Mouse (Mus musculus) A20 (cell line): ENCODE data around the gene Tle3.

Experiments used
- DNase-seq: peaks from one replicate; pipeline ENCODE4 v3.0.0-alpha.2; 2011; ENCODE audit warnings: low read depth, low spot score

Gene Tle3

GRCm38 (mm10) chr9:61358933-61359332 lies 13.2 kb upstream of the Tle3 start:
- DNase-seq = no peak

DNA sequence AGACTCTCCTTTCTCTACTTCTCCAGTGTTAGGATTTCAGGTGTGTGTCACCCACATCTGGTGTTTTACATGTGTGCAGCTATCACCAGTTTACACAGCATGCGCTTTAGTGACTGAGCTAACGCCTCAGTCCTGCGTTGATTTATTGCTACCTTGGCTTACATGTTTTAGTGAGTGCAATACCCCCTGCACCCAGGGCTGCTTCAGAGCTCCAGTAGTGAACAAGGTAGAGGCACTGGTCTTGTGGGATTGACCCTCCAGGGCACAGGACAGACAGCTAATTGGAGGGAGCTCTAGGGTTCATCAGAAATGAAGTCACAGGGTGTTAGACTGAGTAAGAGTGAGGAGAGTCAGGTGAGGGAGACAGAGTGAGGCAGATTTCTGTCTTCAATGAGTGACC lies 12.4 kb upstream of the Tle3 start:
- DNase-seq = no peak

DNA sequence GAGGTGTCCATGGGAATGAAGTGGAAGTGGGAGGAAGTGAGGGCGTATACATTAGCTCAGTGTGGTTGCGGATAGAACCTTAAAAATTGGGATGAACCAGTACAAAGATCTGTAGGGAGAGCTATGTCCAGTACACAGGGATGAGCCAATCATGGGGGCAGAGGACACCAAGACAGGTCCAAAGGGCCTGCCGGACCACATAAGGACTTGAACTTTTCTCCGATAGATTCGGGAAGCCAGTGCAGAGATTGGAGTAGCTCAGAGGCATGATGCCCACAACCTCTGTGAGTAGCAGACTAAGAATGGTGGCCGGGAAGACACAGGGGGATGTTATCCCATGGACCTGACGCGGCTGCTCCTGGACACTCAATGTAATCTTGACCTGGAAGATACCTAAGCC lies 12.0 kb upstream of the Tle3 start:
- DNase-seq = no peak

GRCm38 (mm10) chr9:61360727-61361631 lies 11.2 kb upstream of the Tle3 start:
- no peak for DNase-seq

DNA sequence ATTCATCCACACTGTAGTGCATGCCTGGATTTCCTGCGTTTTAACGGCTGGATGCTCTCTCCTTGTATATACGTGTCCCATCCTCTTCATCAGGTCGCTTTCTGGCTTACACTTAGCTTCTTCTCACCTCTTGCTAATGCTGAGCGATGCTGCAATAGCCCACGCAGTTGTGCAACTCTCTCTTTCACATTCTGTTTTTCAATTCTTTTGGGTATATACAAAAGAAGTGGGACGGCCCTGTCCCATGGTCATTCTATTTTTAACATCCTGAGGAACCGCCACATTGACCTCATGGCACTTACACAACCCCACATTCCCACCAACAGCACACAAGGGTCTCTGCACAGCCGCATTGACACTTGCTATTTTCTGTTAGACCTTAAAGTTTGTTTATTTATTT lies 9.0 kb upstream of the Tle3 start:
- no peak for DNase-seq

DNA sequence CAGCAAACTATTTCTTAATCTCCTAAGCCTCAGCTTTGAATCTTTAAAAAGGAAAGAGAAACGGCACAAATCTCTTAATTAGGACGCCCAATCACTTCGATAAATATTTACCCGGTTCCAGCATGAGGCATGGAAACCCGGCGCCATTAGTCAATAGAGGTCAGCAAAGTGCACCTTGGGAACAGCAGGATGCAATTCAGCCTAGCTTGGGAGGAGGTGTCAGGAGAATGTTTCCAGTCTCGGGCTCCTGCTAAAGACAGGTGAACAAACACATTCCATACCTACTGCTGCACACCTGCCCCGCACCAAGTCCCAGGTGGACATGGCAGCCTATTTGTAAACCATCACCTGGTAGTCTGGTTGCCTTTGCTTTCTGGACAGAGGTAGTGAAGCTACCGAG lies 6.1 kb upstream of the Tle3 start:
- no peak for DNase-seq

DNA sequence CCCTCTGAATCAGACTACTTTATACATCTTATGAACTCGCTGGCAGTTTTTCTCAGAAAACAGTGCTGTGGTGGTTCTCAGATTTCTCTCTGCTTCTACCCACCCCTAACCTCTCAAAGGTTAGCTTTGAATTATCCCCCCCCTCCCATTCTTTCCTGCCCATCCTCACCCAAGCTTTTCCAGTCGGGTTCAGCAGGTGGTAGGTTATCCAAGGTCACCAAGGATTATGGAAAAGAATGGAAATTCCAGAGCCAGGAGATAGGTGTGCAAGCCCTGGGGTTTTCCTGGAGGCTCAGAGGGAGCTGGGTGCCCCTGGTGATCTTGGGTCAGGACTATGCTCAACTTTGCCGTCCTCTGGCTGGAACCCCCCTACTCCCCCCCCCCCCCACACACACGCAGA lies 5.0 kb upstream of the Tle3 start:
- no peak for DNase-seq

GRCm38 (mm10) chr9:61367857-61368566 lies 4.2 kb upstream of the Tle3 start:
- DNase-seq = peak; percentile 14

DNA sequence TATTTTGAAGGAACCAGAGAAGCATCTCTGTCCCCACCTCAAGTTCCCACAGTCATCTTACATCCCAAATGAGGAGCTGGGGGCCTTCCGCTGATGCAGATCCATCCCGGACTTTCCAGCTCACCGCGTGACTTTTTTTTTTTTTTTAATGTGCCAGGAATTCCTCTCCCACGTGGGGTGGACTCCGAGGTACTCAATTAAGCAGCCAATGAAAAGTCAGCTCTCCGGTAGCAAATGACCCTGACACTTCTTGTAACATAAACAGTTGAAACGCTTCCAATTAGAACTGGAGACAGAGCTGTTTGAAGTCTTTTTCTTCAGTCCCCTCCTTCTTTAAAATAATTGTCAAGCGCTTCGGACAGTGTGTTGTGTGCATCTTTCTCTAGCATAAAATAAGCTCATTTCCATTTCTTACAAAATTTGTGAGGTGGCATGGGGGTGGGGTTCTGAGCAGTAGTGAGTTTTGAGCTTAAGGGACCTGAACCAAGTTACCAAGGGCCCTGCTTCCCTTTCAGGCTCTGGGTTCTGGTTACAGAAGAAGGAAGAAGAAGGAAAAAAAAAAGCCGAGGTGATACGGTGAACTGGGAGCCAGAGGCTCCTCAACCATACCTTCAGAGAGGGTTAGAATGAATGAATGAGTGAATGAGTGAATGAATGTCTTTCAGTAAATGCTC lies 3.5 kb upstream of the Tle3 start:
- DNase-seq = no peak

- no peak for DNase-seq
Measured at GRCm38 (mm10) chr9:61369316-61370273, 2.6 kb upstream of the Tle3 start.

DNA sequence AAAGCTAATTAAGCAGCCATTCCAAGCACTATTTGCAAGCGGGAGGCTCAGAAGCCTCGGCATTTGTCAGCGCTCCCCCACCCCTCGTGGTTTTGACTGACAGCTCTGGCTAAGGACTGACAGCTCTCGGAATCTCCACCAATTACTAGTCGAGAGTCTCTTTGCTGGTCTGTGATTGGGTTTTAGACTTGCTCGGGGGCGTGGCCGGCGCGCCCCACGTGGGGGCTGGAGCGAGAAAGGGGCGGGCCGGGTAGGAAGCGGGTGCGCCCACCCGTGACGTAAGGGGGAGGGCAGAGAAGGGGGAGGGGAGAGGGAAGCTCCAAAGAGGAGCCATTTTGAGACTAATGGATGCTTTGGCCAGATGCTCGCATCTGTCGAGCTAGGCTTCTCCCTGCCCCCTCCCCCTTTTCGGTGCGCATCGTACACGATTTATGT lies 1.7 kb upstream of the Tle3 start:
- peak; percentile 98 for DNase-seq

DNA sequence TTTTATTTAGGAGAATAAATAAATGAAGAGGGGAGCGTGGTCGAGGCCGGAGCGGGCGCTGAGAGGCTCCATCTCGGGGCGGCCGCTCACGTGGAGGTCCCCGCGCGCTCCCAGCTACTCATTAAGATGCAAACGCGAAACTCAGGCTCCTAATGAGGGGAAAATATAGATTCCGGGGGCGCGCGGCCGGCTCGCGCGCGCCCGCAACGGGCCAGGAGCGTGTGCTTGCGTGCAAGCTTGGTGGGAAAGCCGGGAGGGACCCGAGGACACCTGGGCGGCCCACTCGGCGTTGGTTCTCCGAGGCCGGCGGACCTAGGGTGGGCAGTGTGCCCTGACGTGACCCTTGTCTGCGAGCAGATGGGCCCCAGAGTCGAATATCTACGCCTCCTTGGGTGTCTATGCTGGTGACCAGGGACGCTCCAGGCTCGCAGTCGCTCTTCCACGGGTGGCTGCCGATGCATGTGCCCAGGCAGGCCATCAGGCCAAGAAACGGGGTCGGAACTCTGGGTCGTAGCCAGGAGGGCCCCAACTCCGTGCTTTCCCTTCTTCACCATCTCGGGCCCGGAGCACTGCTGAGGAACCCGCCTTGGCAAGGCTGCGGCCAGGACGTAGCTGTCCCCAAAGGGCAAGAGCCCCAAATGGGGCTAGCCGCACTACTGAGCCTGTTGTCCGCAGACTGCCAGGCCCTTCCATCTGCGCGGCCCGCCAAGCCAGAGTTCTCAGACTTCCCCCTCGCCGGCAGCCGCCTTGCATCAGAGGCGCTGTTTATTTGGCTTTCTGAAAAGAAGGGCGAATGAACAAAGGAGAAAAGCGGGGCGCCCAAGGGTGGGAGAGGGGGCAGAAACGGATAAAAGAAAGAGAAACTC lies 1.0 kb upstream of the Tle3 start:
- DNase-seq = peak; percentile 93

DNA sequence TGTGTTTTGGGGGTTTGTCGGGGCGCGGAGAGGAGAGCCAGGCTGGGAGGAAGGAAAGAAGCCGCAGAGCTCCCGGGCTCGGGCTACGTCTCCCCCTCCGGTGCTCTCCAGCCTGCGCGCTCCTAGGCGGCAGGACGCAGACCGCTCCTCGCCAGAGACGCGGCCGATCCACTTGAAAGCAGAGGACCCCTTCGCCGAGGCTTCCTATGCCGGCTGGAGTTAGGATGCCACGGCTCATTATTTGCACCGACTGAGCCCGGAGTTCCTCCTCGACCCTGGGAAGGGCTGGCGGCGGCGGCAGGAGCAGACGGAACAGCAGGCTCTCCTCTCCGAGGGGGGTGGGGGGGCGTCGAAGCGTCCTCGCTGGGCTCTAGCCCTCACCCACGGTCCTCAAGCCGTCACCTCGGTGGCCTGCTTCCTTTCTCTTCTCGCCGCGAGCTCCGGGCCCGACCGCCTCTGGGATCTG lies 377 bp downstream of the Tle3 start:
- DNase-seq = no peak

- no peak for DNase-seq
Measured at GRCm38 (mm10) chr9:61372976-61373633, 939 bp downstream of the Tle3 start.

DNA sequence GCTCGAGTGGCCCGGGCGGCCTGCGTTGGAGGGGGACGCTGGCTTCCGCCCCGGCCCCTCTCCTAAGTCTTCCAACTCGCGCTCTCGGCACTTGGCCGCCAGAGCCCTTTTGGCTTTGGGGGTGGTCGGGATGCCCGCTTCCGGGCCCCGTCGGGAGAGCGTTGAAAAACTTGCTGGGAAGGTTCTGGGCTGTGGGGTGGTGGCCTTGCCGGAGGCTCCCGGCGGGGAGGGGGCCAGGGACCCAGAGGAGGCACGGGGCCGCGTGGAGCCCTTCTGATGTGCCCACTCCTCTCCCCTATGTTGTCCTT lies 1.4 kb downstream of the Tle3 start:
- peak; percentile 9 for DNase-seq

DNA sequence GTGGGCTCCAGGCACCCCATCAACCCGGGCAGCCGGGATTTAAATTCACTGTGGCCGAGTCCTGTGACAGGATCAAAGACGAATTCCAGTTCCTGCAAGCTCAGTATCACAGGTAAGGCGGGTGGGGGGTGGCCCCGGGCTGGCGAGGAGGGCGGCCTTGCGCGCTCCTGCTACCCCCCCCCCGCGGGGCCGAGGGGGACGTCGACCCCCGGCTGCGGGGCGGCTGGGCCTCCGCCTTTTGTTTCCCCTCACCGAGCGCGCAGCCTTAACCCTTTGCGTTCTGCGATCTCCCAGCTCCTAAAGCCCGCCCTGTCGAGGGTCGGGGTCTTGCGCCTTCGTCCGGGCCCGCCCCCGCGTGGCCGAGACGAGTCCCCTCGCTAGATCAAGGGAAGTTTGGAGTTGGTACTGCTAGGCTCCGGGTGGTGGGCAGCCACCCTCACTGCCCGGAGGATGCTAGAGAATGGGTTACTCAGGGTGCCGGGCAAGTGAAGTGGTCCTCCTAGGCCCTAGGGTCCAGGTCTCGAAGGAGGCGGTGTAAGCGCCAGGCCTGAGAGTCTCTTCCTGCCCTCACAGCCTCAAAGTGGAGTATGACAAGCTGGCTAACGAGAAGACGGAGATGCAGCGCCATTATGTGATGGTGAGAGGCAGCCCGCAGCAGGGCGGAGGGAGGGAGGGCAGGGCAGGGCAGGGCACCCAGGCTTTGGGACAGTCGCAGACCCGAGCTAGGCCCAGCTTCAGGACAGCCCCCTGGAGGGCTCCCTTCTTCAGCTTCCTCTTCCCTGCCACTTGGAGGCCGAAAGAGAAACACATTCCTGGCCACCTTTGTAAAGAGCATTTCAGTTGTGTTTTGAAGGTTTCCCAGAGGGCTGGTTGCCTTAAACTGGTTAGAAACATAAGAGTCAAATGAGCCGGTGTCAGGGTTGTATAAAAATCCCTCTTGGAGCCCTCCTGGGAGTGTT lies 2.1 kb downstream of the Tle3 start:
- peak; percentile 15 for DNase-seq

GRCm38 (mm10) chr9:61375002-61375401 lies 2.8 kb downstream of the Tle3 start:
- no peak for DNase-seq

GRCm38 (mm10) chr9:61375802-61376561 lies 3.8 kb downstream of the Tle3 start:
- DNase-seq = no peak
